Mouse (Mus musculus) heart, postnatal 14 days (tissue): ENCODE measurements around the gene Nsd2. TPM values are rescaled to one million over a fixed set of nuclear protein-coding genes. Genes with fewer than 3 reads are reported as not detected.

Source experiments
- DNase-seq, 2 experiments: peaks; one replicate each; pipeline ENCODE4 v3.0.0; 2021 to 2022
- intact Hi-C: fragments of 180-260 bp; cut with DNase I; formaldehyde crosslinking; loops from one replicate; pipeline ENCODE4 v1.15.1; 2025
- long read RNA-seq, 2 experiments: library from polyadenylated mRNA; stranded (forward); transcript quantifications; one replicate each; pipeline ENCODE4 v2.0.0; 2021
- total RNA-seq, 2 experiments: library from RNA; stranded (reverse); gene quantifications; 2 replicates each; pipeline ENCODE4 v1.2.3; 2021

Gene Nsd2
- total RNA-seq = 10 to 100 TPM; 27.5 to 43.7 TPM
- long read RNA-seq, experiment 1, full-length matches to known transcripts = 2 of 16 reads
- long read RNA-seq, experiment 1, partial matches to known transcripts = 5 of 16 reads
- long read RNA-seq, experiment 1, other reads (novel, unspliced or antisense) = 9 of 16 reads
- long read RNA-seq, experiment 2, full-length matches to known transcripts = 3 of 26 reads
- long read RNA-seq, experiment 2, partial matches to known transcripts = 1 of 26 reads
- long read RNA-seq, experiment 2, other reads (novel, unspliced or antisense) = 22 of 26 reads

DNA sequence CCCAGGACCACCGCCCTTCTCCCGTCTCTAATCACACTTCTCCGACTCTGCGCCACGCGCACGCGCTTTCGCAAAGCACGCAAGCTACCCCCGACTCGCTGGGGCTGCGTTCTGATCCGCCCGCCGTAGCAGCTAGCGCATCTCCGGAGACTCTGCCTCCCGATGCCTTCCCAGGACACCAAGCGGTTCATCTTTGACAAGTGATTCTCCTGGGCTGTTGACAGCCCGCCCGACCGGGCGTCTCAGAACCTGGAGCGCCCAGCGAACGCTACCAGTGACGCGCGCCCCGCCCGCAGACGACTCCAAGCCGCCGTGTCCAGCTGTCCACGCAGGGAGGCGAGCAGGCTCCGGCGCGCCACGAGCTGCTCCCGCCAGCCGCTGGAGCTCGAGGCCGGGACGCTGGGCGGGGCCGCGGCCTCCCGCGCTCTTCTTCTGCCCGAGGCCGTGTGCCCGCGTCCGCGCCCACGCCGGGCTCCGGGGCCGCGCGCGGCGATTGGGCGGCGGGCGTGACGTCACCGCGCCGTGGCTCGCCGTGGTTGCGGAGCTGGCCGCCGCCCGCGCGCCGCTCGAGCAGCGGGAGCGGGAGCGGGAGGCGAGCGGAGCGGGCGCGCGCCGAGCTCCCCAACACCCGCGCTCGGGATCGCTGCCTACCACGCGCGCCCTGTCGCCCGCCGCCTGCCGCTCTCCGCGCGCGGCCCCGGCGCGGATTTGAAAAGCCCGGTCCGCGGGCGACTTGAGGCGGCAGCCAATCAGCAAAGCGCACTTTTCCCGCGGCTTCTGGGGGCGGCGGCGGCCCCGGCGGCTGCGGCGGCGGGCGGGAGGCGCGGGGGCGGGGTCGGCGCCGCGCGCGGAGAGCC, at the start of gene Nsd2:
Gene Nsd2, plus strand, starts transcription at position 850 of the 857 bp plus-strand sequence.
- peak; percentile 90 to 92 for DNase-seq
- intact Hi-C loops = loop anchor here (2.0 to 5.0 kb wide), 2 partner anchors 37 to 117 kb away; partner anchors contain the start of genes Letm1 and Nelfa

- intact Hi-C loops = no loop called here
- no peak for DNase-seq
Observed at GRCm38 (mm10) chr5:33777195-33777594, 43.3 kb upstream of the Nsd2 start.

DNA sequence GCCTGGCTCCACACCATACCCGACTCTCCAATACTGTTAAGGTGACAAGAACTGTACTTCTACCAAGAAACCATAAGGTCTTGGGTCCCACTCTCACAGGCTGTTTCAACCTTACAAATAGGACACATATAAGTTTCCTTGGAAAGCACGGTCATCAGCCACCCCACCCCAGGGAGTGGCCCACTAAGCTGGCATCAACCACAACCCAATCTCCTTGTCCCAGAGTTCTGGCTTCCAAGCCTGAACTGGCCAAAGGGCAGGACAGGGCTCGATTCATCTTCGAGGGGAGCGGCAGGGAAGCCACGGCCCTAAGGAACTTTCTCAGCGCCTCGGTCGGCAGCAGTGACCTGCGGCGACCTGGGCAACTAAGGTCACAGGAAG, 38.6 kb upstream of the Nsd2 start:
- no peak for DNase-seq
- intact Hi-C loops = loop anchor here (2.0 kb wide), 1 partner anchor 37 kb away; no protein-coding TSS in a partner anchor

- peak; percentile 93 for DNase-seq
- intact Hi-C loops = loop anchor here (2.0 kb wide), 1 partner anchor 36 kb away; no protein-coding TSS in a partner anchor
Observed at GRCm38 (mm10) chr5:33782345-33782998, 38.1 kb upstream of the Nsd2 start, which contains the start of gene Letm1. Gene Letm1 (minus strand): TSS chr5:33782817.

DNA sequence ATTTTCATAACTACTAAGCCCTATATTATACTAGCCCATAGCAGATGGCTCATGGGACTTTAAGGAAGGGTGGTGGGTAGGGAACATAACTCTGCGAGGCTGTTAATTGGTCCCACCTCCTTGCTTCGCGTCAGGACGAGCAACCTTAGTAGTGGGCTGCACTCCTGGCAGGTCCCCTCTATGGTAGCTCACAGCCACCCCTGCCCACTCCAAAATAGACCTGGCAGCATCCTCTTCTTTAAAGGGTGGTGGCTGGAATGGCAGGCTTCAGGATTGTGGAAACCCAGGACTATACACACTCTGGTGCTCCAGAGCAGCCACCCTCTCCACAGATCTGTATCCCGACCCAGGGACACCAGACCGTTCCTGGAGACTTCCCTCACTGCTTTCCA, 37.5 kb upstream of the Nsd2 start:
- no peak for DNase-seq
- intact Hi-C loops = loop anchor here (2.0 kb wide), 1 partner anchor 36 kb away; no protein-coding TSS in a partner anchor

GRCm38 (mm10) chr5:33791912-33792643, 28.4 kb upstream of the Nsd2 start:
- intact Hi-C loops = no loop called here
- no peak for DNase-seq

DNA sequence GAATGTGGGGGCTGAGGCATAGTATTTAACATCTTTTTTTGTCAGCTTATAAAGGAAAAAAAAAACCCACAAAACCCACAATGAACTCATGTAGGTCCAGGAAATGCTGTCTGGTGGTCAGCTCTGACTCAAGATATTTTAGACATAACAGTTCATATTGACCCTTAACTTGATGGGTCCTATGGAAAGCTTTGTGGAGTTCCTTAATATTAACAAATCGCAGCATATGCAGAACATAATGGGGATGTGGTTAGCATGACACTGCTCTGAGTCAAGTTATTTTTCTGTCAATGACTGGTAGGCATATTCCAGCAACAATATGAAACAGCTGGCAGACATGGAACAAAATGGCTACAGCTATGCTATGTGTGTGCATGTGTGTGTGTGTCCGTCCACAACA, 17.2 kb upstream of the Nsd2 start:
- intact Hi-C loops = no loop called here
- no peak for DNase-seq

GRCm38 (mm10) chr5:33811519-33811918, 9.0 kb upstream of the Nsd2 start:
- no peak for DNase-seq
- intact Hi-C loops = no loop called here

- intact Hi-C loops = no loop called here
Observed at GRCm38 (mm10) chr5:33816008-33816725, 4.4 kb upstream of the Nsd2 start.

GRCm38 (mm10) chr5:33818104-33818503, 2.4 kb upstream of the Nsd2 start:
- intact Hi-C loops = loop anchor here (2.0 kb wide), 1 partner anchor 35 kb away; the partner anchor contains the start of gene Letm1
- no peak for DNase-seq

More at GRCm38 (mm10) chr5:33816008-33816725, 4.4 kb upstream of the Nsd2 start:
- DNase-seq = no peak

- peak; percentile 6 to 25 for DNase-seq
- intact Hi-C loops = loop anchor here (2.0 kb wide), 1 partner anchor 37 kb away; the partner anchor contains the start of gene Letm1
Observed at GRCm38 (mm10) chr5:33819141-33819875, 1.2 kb upstream of the Nsd2 start.

- peak; percentile 64 to 67 for DNase-seq
- intact Hi-C loops = loop anchor here (5.0 kb wide), 1 partner anchor 116 kb away; the partner anchor contains the start of gene Nelfa
Observed at GRCm38 (mm10) chr5:33820733-33821621, 452 bp downstream of the Nsd2 start.

- DNase-seq = no peak
- intact Hi-C loops = loop anchor here (5.0 kb wide), 1 partner anchor 115 kb away; the partner anchor contains the start of gene Nelfa
Observed at GRCm38 (mm10) chr5:33821901-33822427, 1.4 kb downstream of the Nsd2 start.

DNA sequence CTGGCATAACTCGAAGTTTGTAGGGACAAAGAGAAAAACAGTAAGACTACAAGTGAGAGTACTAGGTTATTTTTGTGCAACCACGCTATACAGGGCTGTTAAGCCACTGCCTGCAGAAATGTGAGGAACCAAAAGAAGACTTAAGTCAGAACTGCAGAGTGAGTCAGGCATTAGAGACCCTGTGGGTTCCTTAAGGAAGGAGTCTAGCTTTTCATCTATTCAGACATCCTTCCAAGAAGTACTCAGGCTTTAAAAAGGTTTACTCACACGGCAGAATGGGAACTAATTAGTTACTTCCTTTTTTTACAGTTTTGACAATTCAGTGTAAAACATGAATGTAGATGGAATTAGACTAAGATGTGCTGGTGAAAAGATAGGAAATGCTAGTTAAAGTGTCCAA, 1.9 kb downstream of the Nsd2 start:
- intact Hi-C loops = loop anchor here (5.0 kb wide), 1 partner anchor 115 kb away; the partner anchor contains the start of gene Nelfa

GRCm38 (mm10) chr5:33826001-33826400, 5.5 kb downstream of the Nsd2 start:
- intact Hi-C loops = no loop called here
- DNase-seq = no peak

More for the DNA sequence above, 1.9 kb downstream of the Nsd2 start:
- no peak for DNase-seq

DNA sequence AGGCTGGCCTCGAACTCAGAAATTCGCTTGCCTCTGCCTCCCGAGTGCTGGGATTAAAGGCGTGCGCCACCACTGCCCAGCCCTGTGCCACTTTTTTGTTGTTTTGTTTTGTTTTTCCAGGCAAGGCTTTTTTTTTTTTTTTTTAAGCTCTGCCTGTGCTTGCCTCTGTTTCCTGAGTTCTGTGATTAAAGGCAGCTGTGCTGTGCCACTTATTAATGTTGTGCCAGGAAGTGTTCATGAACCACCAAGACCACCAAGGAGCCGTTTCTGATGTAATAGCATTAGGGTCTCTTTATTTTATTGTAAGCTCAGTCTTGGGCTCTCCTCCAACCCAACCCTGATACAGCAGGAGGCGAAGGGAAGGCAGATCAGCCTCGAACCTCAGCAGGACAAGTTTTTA, 7.6 kb downstream of the Nsd2 start:
- DNase-seq = no peak
- intact Hi-C loops = no loop called here

DNA sequence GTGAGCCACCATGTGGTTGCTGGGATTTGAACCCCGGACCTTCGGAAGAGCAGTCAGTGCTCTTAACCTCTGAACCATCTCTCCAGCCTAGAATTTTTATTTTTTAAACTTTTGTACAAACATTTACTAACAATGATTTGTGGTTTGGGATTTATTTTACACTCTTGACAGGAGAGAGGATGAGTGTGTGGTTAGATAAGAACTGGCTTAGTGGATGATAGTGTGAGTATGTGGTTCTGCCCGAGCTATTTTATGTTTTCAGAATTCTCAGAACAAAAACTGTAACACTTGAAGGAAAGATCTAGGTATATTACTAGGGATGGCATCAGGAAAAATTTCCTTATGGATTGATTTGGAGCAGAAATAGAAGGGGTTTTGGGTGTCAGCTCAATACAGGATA, 9.4 kb downstream of the Nsd2 start:
- DNase-seq = no peak
- intact Hi-C loops = no loop called here
